Mouse (Mus musculus): ENCODE results near the gene Akt1. TPM values are rescaled to one million over a fixed set of nuclear protein-coding genes. Genes with fewer than 3 reads are reported as not detected.
A peak's percentile ranks its signal among the peaks of the same experiment; 100 is the strongest.

The Akt1 gene
- polyA plus RNA-seq, 1 experiment from 2014 or later, result 154 TPM

- Histone ChIP-seq H3K27ac (peak within 1 kb of the TSS; percentile 58; the same call in 1 of the 2 replicates), H3K36me3 (no peaks in the 10 kb centered on the region), H3K9me3 (replicated peaks) (no peaks in the 10 kb centered on the region), H3K9ac (peak within 1 kb of the TSS; percentile 57), H3K4me2 (replicated peaks) (peak within 1 kb of the TSS; percentile 94), H3K4me3 (peak within 1 kb of the TSS; percentile 49), H3K4me1 (peaks cover 38% of the 10 kb centered on the region), H3K27me3 (peaks cover 54% of the 10 kb centered on the region)
- WGBS, result under 1% methylated on average over 53 of the region's 60 CpGs
- ATAC-seq (ENCODE audit: low FRiP score), result peak; percentile 29; the same call in 1 of the 2 replicates
Observed at GRCm38 (mm10) chr12:112678555-112679026, 3.9 kb upstream of the Akt1 start, which contains the start of gene Zbtb42. Gene Zbtb42 (plus strand): TSS chr12:112678828.

- WGBS, result 17% methylated on average over 19 of the region's 19 CpGs
- peaks cover 35% of the 10 kb centered on the region for H3K4me1 ChIP-seq
- H3K27me3 ChIP-seq, result peaks cover 54% of the 10 kb centered on the region
- H3K27ac ChIP-seq, result no peak overlapping the region; the same call in 1 of the 2 replicates
- H3K9me3 ChIP-seq (replicated peaks), result no peaks in the 10 kb centered on the region
- peak overlapping the region; percentile 57 for H3K9ac ChIP-seq
- no peak for ATAC-seq (ENCODE audit: low FRiP score)
- no peaks in the 10 kb centered on the region for H3K36me3 ChIP-seq
- H3K4me2 ChIP-seq (replicated peaks), result peak overlapping the region; percentile 94
- H3K4me3 ChIP-seq, result peak overlapping the region; percentile 49
Observed at GRCm38 (mm10) chr12:112677943-112678554, 3.4 kb upstream of the Akt1 start.

GRCm38 (mm10) chr12:112677076-112677475 lies 2.4 kb upstream of the Akt1 start:
- WGBS, result 63% methylated on average over 5 of the region's 5 CpGs
- H3K9me3 ChIP-seq (replicated peaks), result no peaks in the 10 kb centered on the region
- no peak overlapping the region for H3K27ac ChIP-seq
- peaks cover 51% of the 10 kb centered on the region for H3K27me3 ChIP-seq
- H3K4me1 ChIP-seq, result peaks cover 45% of the 10 kb centered on the region
- no peaks in the 10 kb centered on the region for H3K36me3 ChIP-seq
- no peak overlapping the region for H3K4me3 ChIP-seq
- no peak overlapping the region for H3K9ac ChIP-seq
- H3K4me2 ChIP-seq (replicated peaks), result no peak overlapping the region
- no peak for ATAC-seq (ENCODE audit: low FRiP score)

- ATAC-seq (ENCODE audit: low FRiP score), result peak; percentile 40
- 17% methylated on average over 18 of the region's 18 CpGs for WGBS
- Histone ChIP-seq H3K9me3 (replicated peaks) (no peaks in the 10 kb centered on the region), H3K4me3 (peak overlapping the region; percentile 99), H3K9ac (0 out of 2 replicates have a peak overlapping the region, but pooled peaks have one; percentile 100), H3K27me3 (peaks cover 34% of the 10 kb centered on the region), H3K27ac (peak overlapping the region; percentile 96), H3K36me3 (peaks cover 9% of the 10 kb centered on the region), H3K4me2 (replicated peaks) (peak overlapping the region; percentile 91), H3K4me1 (peaks cover 60% of the 10 kb centered on the region)
Observed at GRCm38 (mm10) chr12:112675245-112676035, 756 bp upstream of the Akt1 start.

GRCm38 (mm10) chr12:112673576-112674091 lies 1.1 kb downstream of the Akt1 start:
- Histone ChIP-seq H3K4me1 (peaks cover 55% of the 10 kb centered on the region), H3K9ac (peak overlapping the region; percentile 100), H3K4me3 (peak overlapping the region; percentile 99), H3K27me3 (peaks cover 16% of the 10 kb centered on the region), H3K27ac (peak overlapping the region; percentile 96), H3K36me3 (peaks cover 27% of the 10 kb centered on the region), H3K9me3 (replicated peaks) (no peaks in the 10 kb centered on the region), H3K4me2 (replicated peaks) (peak overlapping the region; percentile 91)
- peak; percentile 13; the same call in 1 of the 2 replicates for ATAC-seq (ENCODE audit: low FRiP score)
- 0% methylated on average over 58 of the region's 68 CpGs for WGBS

GRCm38 (mm10) chr12:112672744-112673575 lies 1.7 kb downstream of the Akt1 start:
- peak overlapping the region; percentile 99 for H3K4me3 ChIP-seq
- H3K4me1 ChIP-seq, result peaks cover 53% of the 10 kb centered on the region
- H3K9ac ChIP-seq, result peak overlapping the region; percentile 100
- peaks cover 34% of the 10 kb centered on the region for H3K36me3 ChIP-seq
- peak overlapping the region; percentile 96 for H3K27ac ChIP-seq
- H3K4me2 ChIP-seq (replicated peaks), result peak overlapping the region; percentile 91
- H3K9me3 ChIP-seq (replicated peaks), result no peaks in the 10 kb centered on the region
- peaks cover 9% of the 10 kb centered on the region for H3K27me3 ChIP-seq
- ATAC-seq (ENCODE audit: low FRiP score), result peak; percentile 39; the same call in 1 of the 2 replicates
- WGBS, result 5% methylated on average over 21 of the region's 21 CpGs

GRCm38 (mm10) chr12:112671891-112672290 lies 2.8 kb downstream of the Akt1 start:
- peak overlapping the region; percentile 91 for H3K4me2 ChIP-seq (replicated peaks)
- peak overlapping the region; percentile 99; the same call in 1 of the 2 replicates for H3K4me3 ChIP-seq
- peak overlapping the region; percentile 100; the same call in 1 of the 2 replicates for H3K9ac ChIP-seq
- H3K9me3 ChIP-seq (replicated peaks), result no peaks in the 10 kb centered on the region
- peaks cover 44% of the 10 kb centered on the region for H3K36me3 ChIP-seq
- no peaks in the 10 kb centered on the region for H3K27me3 ChIP-seq
- no peak overlapping the region for H3K27ac ChIP-seq
- H3K4me1 ChIP-seq, result peaks cover 62% of the 10 kb centered on the region
- no peak for ATAC-seq (ENCODE audit: low FRiP score)
- 75% methylated on average over 7 of the region's 7 CpGs for WGBS

GRCm38 (mm10) chr12:112670718-112671393 lies 3.8 kb downstream of the Akt1 start:
- H3K27me3 ChIP-seq, result no peaks in the 10 kb centered on the region
- no peaks in the 10 kb centered on the region for H3K9me3 ChIP-seq (replicated peaks)
- H3K36me3 ChIP-seq, result peaks cover 54% of the 10 kb centered on the region
- no peak for ATAC-seq (ENCODE audit: low FRiP score)
- peak overlapping the region; percentile 91 for H3K4me2 ChIP-seq (replicated peaks)
- no peak overlapping the region for H3K4me3 ChIP-seq
- peak overlapping the region; percentile 55 for H3K9ac ChIP-seq
- peak overlapping the region; percentile 57; the same call in 1 of the 2 replicates for H3K27ac ChIP-seq
- WGBS, result 46% methylated on average over 9 of the region's 9 CpGs
- peaks cover 72% of the 10 kb centered on the region for H3K4me1 ChIP-seq

GRCm38 (mm10) chr12:112667619-112668297 lies 6.9 kb downstream of the Akt1 start:
- Histone ChIP-seq H3K27ac (peak overlapping the region; percentile 93), H3K4me3 (no peak overlapping the region), H3K4me2 (replicated peaks) (no peak overlapping the region), H3K9ac (peak overlapping the region; percentile 18; the same call in 1 of the 2 replicates), H3K27me3 (no peaks in the 10 kb centered on the region), H3K9me3 (replicated peaks) (no peaks in the 10 kb centered on the region), H3K4me1 (peaks cover 86% of the 10 kb centered on the region), H3K36me3 (peaks cover 57% of the 10 kb centered on the region)
- ATAC-seq (ENCODE audit: low FRiP score), result no peak
- 88% methylated on average over 10 of the region's 10 CpGs for WGBS

- 0 out of 2 replicates have a peak overlapping the region, but pooled peaks have one; percentile 9 for H3K4me2 ChIP-seq (replicated peaks)
- no peaks in the 10 kb centered on the region for H3K9me3 ChIP-seq (replicated peaks)
- 90% methylated on average over 9 of the region's 9 CpGs for WGBS
- no peak overlapping the region for H3K4me3 ChIP-seq
- H3K9ac ChIP-seq, result 0 out of 2 replicates have a peak overlapping the region, but pooled peaks have one; percentile 8
- peaks cover 86% of the 10 kb centered on the region for H3K4me1 ChIP-seq
- ATAC-seq (ENCODE audit: low FRiP score), result no peak
- peak overlapping the region; percentile 93 for H3K27ac ChIP-seq
- no peaks in the 10 kb centered on the region for H3K27me3 ChIP-seq
- peaks cover 64% of the 10 kb centered on the region for H3K36me3 ChIP-seq
Observed at GRCm38 (mm10) chr12:112665881-112666544, 8.7 kb downstream of the Akt1 start.
